Mouse (Mus musculus): Measurements from ENCODE around the gene Itga5.

DNA sequence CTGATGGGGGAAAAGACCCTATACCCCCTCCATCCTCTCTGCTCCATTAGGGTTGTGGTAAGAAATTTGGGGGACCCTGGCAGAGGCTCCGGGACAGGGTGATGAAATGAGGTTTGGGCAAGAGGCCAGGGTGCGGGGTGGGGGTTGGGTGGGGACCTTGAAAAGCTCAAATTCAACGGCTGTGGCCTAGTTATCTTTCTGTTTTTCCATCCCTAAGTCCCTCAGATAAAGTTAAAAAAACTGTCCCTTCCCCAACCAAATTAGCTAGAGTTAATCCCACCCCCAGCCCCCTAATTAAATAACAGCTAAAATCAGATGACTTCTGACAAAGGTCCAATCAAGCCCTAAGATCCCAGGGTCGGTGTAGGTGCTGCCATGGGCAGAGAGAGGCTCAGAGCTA lies 1.8 kb downstream of the Itga5 start:
- TF ChIP-seq CTCF (IDR thresholded peaks at IDR 0.05; ENCODE audit: low read depth), result no peak
- TF ChIP-seq EP300 (optimal IDR thresholded peaks at IDR 0.05), result no peak

All from stomach, postnatal 0 days (tissue).